In the genomic region with DNA sequence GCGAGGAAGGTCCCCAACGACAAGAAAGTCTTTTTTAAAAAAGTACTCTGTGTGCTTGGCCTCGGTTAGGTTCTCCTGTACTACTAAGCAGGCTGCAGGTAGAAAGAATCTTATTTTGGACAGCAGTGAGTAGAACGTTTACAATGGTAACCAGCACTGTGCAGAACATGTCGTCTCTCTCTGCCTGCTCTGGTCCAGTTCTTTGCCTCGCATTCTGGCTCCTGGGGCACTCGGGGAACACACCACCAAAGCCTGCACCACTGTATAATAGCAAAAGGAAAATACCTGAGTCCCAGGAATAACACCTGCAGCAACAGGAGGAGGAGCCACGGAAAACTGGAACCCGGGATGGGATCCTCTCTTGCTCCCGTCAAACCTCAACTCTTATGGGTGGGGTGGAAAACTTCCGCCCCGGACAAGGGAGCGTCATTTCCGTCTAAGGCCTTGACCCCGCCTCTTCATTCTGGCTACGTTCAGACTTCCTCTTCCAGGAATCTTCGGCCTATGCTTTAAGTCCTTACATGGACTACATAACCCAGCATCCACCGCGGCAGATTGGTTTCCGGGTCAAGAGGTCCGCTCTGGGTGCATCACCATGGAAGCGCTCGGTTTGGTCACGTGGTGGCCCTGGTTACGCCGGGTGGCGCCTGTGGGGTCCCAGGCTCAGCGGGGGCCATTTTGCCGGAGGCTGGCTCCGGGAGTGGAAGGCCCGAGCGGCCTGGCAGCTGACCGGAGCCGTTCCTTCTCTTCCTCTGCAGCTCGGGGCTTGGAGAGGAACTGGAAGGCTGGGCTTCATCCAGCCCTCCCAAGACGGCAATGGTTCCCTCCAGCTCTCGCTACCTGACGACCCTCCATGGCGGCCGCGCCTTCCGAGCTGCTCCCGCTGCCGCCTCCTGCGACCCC, we compare ENCODE assay signal across 8 mouse cellular contexts. TPM values are rescaled to one million over a fixed set of nuclear protein-coding genes. Genes with fewer than 3 reads are reported as not detected.
DNase-seq lines count a peak whose midpoint lies in the region; ATAC-seq and TF ChIP-seq lines count a peak whose summit lies in the region.

A gene (minus strand): TSS at position 411 of the 903 bp plus-strand sequence.
A gene (plus strand): TSS at position 681 of the 903 bp plus-strand sequence.

- no peak for TF ChIP-seq CTCF in MEL (IDR thresholded peaks at IDR 0.05 in 2 of 3, conservative IDR thresholded peaks at IDR 0.05 in 1 of 3; ENCODE audit: control insufficient read depth in 1 of 3, insufficient read depth in 1 of 3, low read depth in 2 of 3, low read length in 3 of 3, poor library complexity in 1 of 3, severe bottlenecking in 1 of 3)
- no peak for TF ChIP-seq CTCF in cerebellum, adult 2 months (IDR thresholded peaks at IDR 0.05; ENCODE audit: borderline replicate concordance, insufficient read depth, low read depth, low read length)
- no peak for TF ChIP-seq CTCF in forebrain, postnatal 0 days (IDR thresholded peaks at IDR 0.05; ENCODE audit: low read depth)

- TF ChIP-seq RAD21 in MEL (IDR thresholded peaks at IDR 0.05; ENCODE audit: low read depth, low read length) = no peak

- H3K9me3 ChIP-seq in MEL (replicated peaks; ENCODE audit: insufficient read depth, low read length) = no peaks in the 10 kb centered on the region
- no peaks in the 10 kb centered on the region for H3K9me3 ChIP-seq in forebrain, postnatal 0 days (ENCODE audit: low read length)
- no peaks in the 10 kb centered on the region for H3K9me3 ChIP-seq in lung, embryonic 15.5 days

- peak; percentile 99 for DNase-seq in MEL (ENCODE audit: low read depth, low spot score)
- DNase-seq in cerebellum, adult 2 months = peak; percentile 98 to 99
- peak; percentile 99 for DNase-seq in forebrain, postnatal 0 days
- DNase-seq in heart, postnatal 4 days = peak; percentile 99
- DNase-seq in layer of hippocampus, adult 8-10 months (ENCODE audit: low spot score in 2 of 2) = peak; percentile 99 to 100
- DNase-seq in ovary, adult 18-20 months (ENCODE audit: low spot score) = peak; percentile 98
- DNase-seq in thymus, postnatal 0 days (ENCODE audit: low spot score) = peak; percentile 99

- peak; percentile 98 for ATAC-seq in forebrain, postnatal 0 days
- ATAC-seq in lung, embryonic 15.5 days (ENCODE audit: borderline replicate concordance, extremely low read depth, low FRiP score, low TSS enrichment) = peak; percentile 99

- peak in 1 of 2 experiments; percentile 45; a peak in 1 of 4 replicates for TF ChIP-seq EP300 in MEL (IDR thresholded peaks at IDR 0.05; ENCODE audit: low read depth in 1 of 2, low read length in 2 of 2)

- peaks cover 0 to 7% of the 10 kb centered on the region in 2 experiments; a peak in 2 of 4 replicates for H3K4me1 ChIP-seq in MEL (ENCODE audit: control insufficient read depth in 1 of 2, insufficient read depth in 2 of 2, low read length in 2 of 2)
- H3K4me1 ChIP-seq in cerebellum, adult 2 months (ENCODE audit: control insufficient read depth, insufficient read depth, low read length) = peaks cover 2% of the 10 kb centered on the region; the same call in 1 of the 2 replicates
- peaks cover 20% of the 10 kb centered on the region for H3K4me1 ChIP-seq in forebrain, postnatal 0 days (ENCODE audit: insufficient read depth)
- peaks cover 26% of the 10 kb centered on the region for H3K4me1 ChIP-seq in lung, embryonic 15.5 days

- peak within 1 kb of the TSS; percentile 97 for H3K9ac ChIP-seq in MEL (ENCODE audit: control insufficient read depth, low read depth, low read length, poor library complexity, severe bottlenecking)
- peak within 1 kb of the TSS; percentile 72 for H3K9ac ChIP-seq in forebrain, postnatal 0 days
- peak within 1 kb of the TSS; percentile 97 for H3K9ac ChIP-seq in lung, embryonic 15.5 days

- H3K27ac ChIP-seq in MEL (ENCODE audit: control insufficient read depth, low read depth, low read length) = peak within 1 kb of the TSS; percentile 65
- peak within 1 kb of the TSS; percentile 45 for H3K27ac ChIP-seq in cerebellum, adult 2 months (ENCODE audit: insufficient read depth, low read length)
- peak within 1 kb of the TSS; percentile 92 for H3K27ac ChIP-seq in forebrain, postnatal 0 days (ENCODE audit: low read depth, low read length)
- peak within 1 kb of the TSS; percentile 91 for H3K27ac ChIP-seq in lung, embryonic 15.5 days

- TF ChIP-seq POLR2A in MEL (IDR thresholded peaks at IDR 0.05; ENCODE audit: control insufficient read depth in 1 of 2, insufficient read depth in 1 of 2, low read depth in 1 of 2, low read length in 2 of 2, poor library complexity in 1 of 2) = peak; percentile 85 to 93
- peak; percentile 72; the same call in 1 of the 2 replicates for TF ChIP-seq POLR2A in cerebellum, adult 2 months (IDR thresholded peaks at IDR 0.05; ENCODE audit: borderline replicate concordance, insufficient read depth, low read length)

- H3K79me2 ChIP-seq in MEL (ENCODE audit: control insufficient read depth, insufficient read depth, low read length, poor library complexity) = peaks cover 54% of the 10 kb centered on the region

- H3K36me3 ChIP-seq in MEL (ENCODE audit: control insufficient read depth in 1 of 2, insufficient read depth in 2 of 2, low read length in 2 of 2) = peaks cover 0 to 15% of the 10 kb centered on the region in 2 experiments; a peak in 2 of 4 replicates
- H3K36me3 ChIP-seq in forebrain, postnatal 0 days (ENCODE audit: insufficient read depth) = no peaks in the 10 kb centered on the region
- H3K36me3 ChIP-seq in lung, embryonic 15.5 days = no peaks in the 10 kb centered on the region

- WGBS in cerebellum, adult 2 months = under 1% methylated on average over 45 of the region's 45 CpGs
- WGBS in forebrain, postnatal 0 days = under 1% methylated on average over 44 of the region's 45 CpGs
- WGBS in lung, embryonic 15.5 days = under 1% methylated on average over 45 of the region's 45 CpGs

- peak within 1 kb of the TSS; percentile 90 to 98 for H3K4me3 ChIP-seq in MEL (ENCODE audit: control insufficient read depth in 1 of 2, insufficient read depth in 1 of 2, low read depth in 2 of 2, low read length in 2 of 2)
- H3K4me3 ChIP-seq in cerebellum, adult 2 months (replicated peaks; ENCODE audit: insufficient read depth, low read depth, low read length) = peak within 1 kb of the TSS; percentile 93
- peak within 1 kb of the TSS; percentile 68 for H3K4me3 ChIP-seq in forebrain, postnatal 0 days (ENCODE audit: low read depth, low read length)
- H3K4me3 ChIP-seq in lung, embryonic 15.5 days = peak within 1 kb of the TSS; percentile 96

- no peaks in the 10 kb centered on the region for H3K27me3 ChIP-seq in MEL (ENCODE audit: control insufficient read depth in 1 of 2, insufficient read depth in 2 of 2, low read length in 2 of 2)
- H3K27me3 ChIP-seq in cerebellum, adult 2 months (ENCODE audit: control insufficient read depth, insufficient read depth, low read length) = no peaks in the 10 kb centered on the region
- H3K27me3 ChIP-seq in forebrain, postnatal 0 days (ENCODE audit: insufficient read depth, low read length) = no peaks in the 10 kb centered on the region
- no peaks in the 10 kb centered on the region for H3K27me3 ChIP-seq in lung, embryonic 15.5 days

- peak within 1 kb of the TSS; percentile 72 for H3K4me2 ChIP-seq in forebrain, postnatal 0 days (ENCODE audit: low read depth)
- peak within 1 kb of the TSS; percentile 87 for H3K4me2 ChIP-seq in lung, embryonic 15.5 days

TF ChIP-seq in MEL, 35 proteins besides CTCF, POLR2A, EP300 and RAD21 (continues in another document):
- TF ChIP-seq ETS1 (IDR thresholded peaks at IDR 0.05; ENCODE audit: low read depth, low read length) = peak; percentile 55
- peak; percentile 79 for TF ChIP-seq POLR2AphosphoS2 (IDR thresholded peaks at IDR 0.05; ENCODE audit: low read length)
- TF ChIP-seq RCOR1 (IDR thresholded peaks at IDR 0.05; ENCODE audit: low read depth, low read length) = 0 out of 2 replicates have a peak, but pooled peaks have one; percentile 27
- no peak for TF ChIP-seq ZKSCAN1 (IDR thresholded peaks at IDR 0.05; ENCODE audit: low read depth, low read length)
- TF ChIP-seq ZNF384 (IDR thresholded peaks at IDR 0.05; ENCODE audit: low read depth, low read length) = no peak
- no peak for TF ChIP-seq ZC3H11A (IDR thresholded peaks at IDR 0.05; ENCODE audit: low read depth, low read length)
- peak; percentile 98 for TF ChIP-seq MAX (IDR thresholded peaks at IDR 0.05; ENCODE audit: low read length)
- no peak for TF ChIP-seq MAFK (IDR thresholded peaks at IDR 0.05; ENCODE audit: borderline replicate concordance, low read depth, low read length)
- TF ChIP-seq HCFC1 (IDR thresholded peaks at IDR 0.05; ENCODE audit: low read depth, low read length) = peak; percentile 100
- TF ChIP-seq TBP (IDR thresholded peaks at IDR 0.05; ENCODE audit: low read depth, low read length) = peak; percentile 74
- peak; percentile 71; the same call in 1 of the 2 replicates for TF ChIP-seq BHLHE40 (IDR thresholded peaks at IDR 0.05; ENCODE audit: borderline replicate concordance, low read depth, low read length)
- TF ChIP-seq USF2 (IDR thresholded peaks at IDR 0.05; ENCODE audit: borderline replicate concordance in 1 of 2, insufficient read depth in 1 of 2, low read depth in 1 of 2, low read length in 2 of 2) = peak; percentile 80 to 95

RNA-seq across cellular contexts. Expression of the first gene that starts in this region (rescaled TPM):
- 3.7 and 4.8 TPM in 2 replicates for total RNA-seq in MEL (2012; rRNA removed)
- polyA plus RNA-seq in MEL (2012; ENCODE audit: insufficient read depth in 1 of 2, insufficient read length in 2 of 2, low read depth in 1 of 2, low replicate concordance in 2 of 2, missing spikeins in 1 of 2) = 100 to 1,000 TPM in 1 of 2 experiments, 1 to 10 TPM in 1; 3.3 to 169 TPM
- polyA plus RNA-seq in cerebellum, adult 2 months (2012; rRNA removed) = 11.5 and 11.6 TPM in 2 replicates
- 27.4 and 29.5 TPM in 2 replicates for total RNA-seq in forebrain, postnatal 0 days (2014; rRNA removed)
- 23.6 and 26.4 TPM in 2 replicates for polyA plus RNA-seq in forebrain, postnatal 0 days (2015; fragmentation: Nextera tagmentation; extraction: Ambion mirVana)
- 10 to 100 TPM; 12.9 to 13.0 TPM for total RNA-seq in heart, postnatal 4 days (2021)
- total RNA-seq in layer of hippocampus, adult 8-10 months (2022) = 10 to 100 TPM; 20.0 to 24.8 (median 22.9) TPM
- polyA plus RNA-seq in lung, embryonic 15.5 days (2015; fragmentation: Nextera tagmentation; extraction: Ambion mirVana) = 10.7 and 13.6 TPM in 2 replicates
- polyA plus RNA-seq in thymus, postnatal 0 days (2015; fragmentation: Nextera tagmentation; extraction: Ambion mirVana) = 16.7 and 18.2 TPM in 2 replicates

RNA-seq across cellular contexts. Expression of the second gene that starts in this region (rescaled TPM):
- total RNA-seq in MEL (2012; rRNA removed) = 15.2 and 15.9 TPM in 2 replicates
- 10 to 100 TPM; 14.8 to 22.7 TPM for polyA plus RNA-seq in MEL (2012; ENCODE audit: insufficient read depth in 1 of 2, insufficient read length in 2 of 2, low read depth in 1 of 2, low replicate concordance in 2 of 2, missing spikeins in 1 of 2)
- 15.3 and 15.7 TPM in 2 replicates for polyA plus RNA-seq in cerebellum, adult 2 months (2012; rRNA removed)
- total RNA-seq in forebrain, postnatal 0 days (2014; rRNA removed) = 24.5 and 30.1 TPM in 2 replicates
- 8.2 and 15.2 TPM in 2 replicates for polyA plus RNA-seq in forebrain, postnatal 0 days (2015; fragmentation: Nextera tagmentation; extraction: Ambion mirVana)
- total RNA-seq in heart, postnatal 4 days (2021) = 10 to 100 TPM; 16.5 to 18.9 TPM
- total RNA-seq in layer of hippocampus, adult 8-10 months (2022) = 10 to 100 TPM; 45.9 to 58.8 (median 52.1) TPM
- 26.5 and 28.5 TPM in 2 replicates for polyA plus RNA-seq in lung, embryonic 15.5 days (2015; fragmentation: Nextera tagmentation; extraction: Ambion mirVana)
- polyA plus RNA-seq in thymus, postnatal 0 days (2015; fragmentation: Nextera tagmentation; extraction: Ambion mirVana) = 19.4 and 20.2 TPM in 2 replicates

Comparison
In these comparisons a context has a peak if more than half of its experiments do, and no peak if none do; other contexts are left out.
1. Peak in every context shown above with its lines: DNase-seq, ATAC-seq, H3K4me3 ChIP-seq and H3K27ac ChIP-seq.